Comparison of ENCODE assay signal across 10 mouse cellular contexts in the genomic region with DNA sequence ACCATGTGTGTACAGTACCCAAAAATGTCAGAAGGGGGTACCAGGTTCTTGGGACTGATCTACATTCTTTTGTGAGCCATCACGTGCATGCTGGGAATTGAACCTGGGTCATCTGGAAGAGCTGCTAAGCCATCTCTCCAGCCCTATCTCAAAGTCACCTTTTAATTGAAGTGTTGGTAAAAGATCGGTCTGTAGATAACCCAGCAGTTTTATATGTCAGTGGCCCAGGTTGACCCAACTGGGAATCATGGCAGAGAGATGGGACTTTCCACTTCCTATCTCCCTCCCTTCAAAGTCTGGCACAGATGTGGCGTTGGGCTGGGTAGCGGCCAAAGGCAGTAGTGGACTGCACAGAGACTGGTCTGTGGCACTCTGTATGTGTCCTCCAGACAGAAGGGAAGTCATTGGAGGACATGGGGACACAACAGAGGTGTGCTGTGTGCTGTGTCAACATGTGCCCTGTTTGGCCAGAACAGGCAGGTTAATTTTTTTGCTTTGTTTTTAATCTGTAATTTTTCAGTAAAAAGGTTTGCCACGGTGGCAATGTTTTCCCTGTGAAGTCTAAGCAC. TPM values are rescaled to one million over a fixed set of nuclear protein-coding genes. Genes with fewer than 3 reads are reported as not detected.
DNase-seq lines count a peak whose midpoint lies in the region; ATAC-seq and TF ChIP-seq lines count a peak whose summit lies in the region.
"Had no signal": no experiment of that assay in that cellular context is flagged by ENCODE, and none has a peak within 500 bp of the region (broad histone marks: within the 10 kb centered on the region; RNA-seq: fewer than 3 reads in every experiment).

No protein-coding gene starts in this region.

- H3K27ac ChIP-seq in forebrain, embryonic 10.5 days = peak overlapping the region; percentile 58; the same call in 1 of the 2 replicates
- no peak overlapping the region; the same call in 1 of the 2 replicates for H3K27ac ChIP-seq in forebrain, embryonic 14.5 days (ENCODE audit: low read depth, low read length)
- no peak overlapping the region for H3K27ac ChIP-seq in kidney, adult 2 months (ENCODE audit: insufficient read depth, low read depth, low read length)
- H3K27ac ChIP-seq in embryonic facial prominence, embryonic 10.5 days (replicated peaks) = 0 out of 2 replicates have a peak overlapping the region, but pooled peaks have one; percentile 44
- peak overlapping the region; percentile 12; the same call in 1 of the 2 replicates for H3K27ac ChIP-seq in hindbrain, embryonic 16.5 days (ENCODE audit: low read depth, low read length)

- H3K4me3 ChIP-seq in forebrain, embryonic 10.5 days = no peak overlapping the region
- no peak overlapping the region for H3K4me3 ChIP-seq in forebrain, embryonic 14.5 days (ENCODE audit: low read depth, low read length)
- H3K4me3 ChIP-seq in kidney, adult 2 months (ENCODE audit: insufficient read depth, low read depth, low read length) = no peak overlapping the region
- no peak overlapping the region for H3K4me3 ChIP-seq in embryonic facial prominence, embryonic 10.5 days
- H3K4me3 ChIP-seq in hindbrain, embryonic 16.5 days (ENCODE audit: low read length) = no peak overlapping the region
- H3K4me3 ChIP-seq: forebrain, embryonic 12.5 days had no signal

- 93% methylated on average over 5 of the region's 5 CpGs for WGBS in forebrain, embryonic 10.5 days
- 87% methylated on average over 5 of the region's 5 CpGs for WGBS in forebrain, embryonic 14.5 days
- 70% methylated on average over 5 of the region's 5 CpGs for WGBS in kidney, adult 2 months
- 89% methylated on average over 5 of the region's 5 CpGs for WGBS in embryonic facial prominence, embryonic 10.5 days
- 86% methylated on average over 5 of the region's 5 CpGs for WGBS in hindbrain, embryonic 16.5 days

- H3K9ac ChIP-seq in forebrain, embryonic 14.5 days (ENCODE audit: low read length) = no peak overlapping the region
- H3K9ac ChIP-seq in hindbrain, embryonic 16.5 days (ENCODE audit: low read depth, low read length) = no peak overlapping the region
- H3K9ac ChIP-seq: forebrain, embryonic 12.5 days had no signal

- TF ChIP-seq CTCF in kidney, adult 2 months (conservative IDR thresholded peaks at IDR 0.05; ENCODE audit: insufficient read depth, insufficient read length, low read depth, low read length) = no peak

- no peak for DNase-seq in forebrain, embryonic 10.5 days (ENCODE audit: extremely low spot score, low spot score)
- no peak for DNase-seq in forebrain, embryonic 14.5 days (ENCODE audit: low spot score)
- peak; percentile 47 for DNase-seq in kidney, adult 2 months
- no peak for DNase-seq in kidney, postnatal 25 days
- DNase-seq in embryonic facial prominence, embryonic 10.5 days (ENCODE audit: low spot score) = no peak
- DNase-seq in cerebellum, adult 9-10 months = no peak
- no peak for DNase-seq in thymus, postnatal 10 days (ENCODE audit: low spot score in 2 of 2)

- ATAC-seq in forebrain, embryonic 14.5 days = no peak
- ATAC-seq in hindbrain, embryonic 16.5 days = no peak
- ATAC-seq: lung, postnatal 0 days had no signal

- no peaks in the 10 kb centered on the region for H3K27me3 ChIP-seq in forebrain, embryonic 10.5 days (ENCODE audit: poor library complexity, severe bottlenecking)
- no peaks in the 10 kb centered on the region for H3K27me3 ChIP-seq in forebrain, embryonic 14.5 days (replicated peaks; ENCODE audit: control insufficient read depth, insufficient read depth, low read length)
- no peaks in the 10 kb centered on the region for H3K27me3 ChIP-seq in kidney, adult 2 months (replicated peaks; ENCODE audit: control insufficient read depth, insufficient read depth, low read length)
- H3K27me3 ChIP-seq in embryonic facial prominence, embryonic 10.5 days (replicated peaks; ENCODE audit: low read depth, poor library complexity, severe bottlenecking) = no peaks in the 10 kb centered on the region
- no peaks in the 10 kb centered on the region for H3K27me3 ChIP-seq in hindbrain, embryonic 16.5 days (replicated peaks; ENCODE audit: control insufficient read depth, insufficient read depth, low read length)
- H3K27me3 ChIP-seq: forebrain, embryonic 12.5 days had no signal

- no peaks in the 10 kb centered on the region; the same call in 1 of the 2 replicates for H3K36me3 ChIP-seq in forebrain, embryonic 10.5 days (replicated peaks)
- H3K36me3 ChIP-seq in forebrain, embryonic 14.5 days (ENCODE audit: control insufficient read depth, insufficient read depth, low read length) = no peaks in the 10 kb centered on the region
- no peaks in the 10 kb centered on the region for H3K36me3 ChIP-seq in kidney, adult 2 months (ENCODE audit: control insufficient read depth, insufficient read depth, low read length)
- no peaks in the 10 kb centered on the region; the same call in 1 of the 2 replicates for H3K36me3 ChIP-seq in embryonic facial prominence, embryonic 10.5 days (replicated peaks)
- H3K36me3 ChIP-seq in hindbrain, embryonic 16.5 days (ENCODE audit: control insufficient read depth, insufficient read depth, low read length) = no peaks in the 10 kb centered on the region
- H3K36me3 ChIP-seq: forebrain, embryonic 12.5 days had no signal

- TF ChIP-seq POLR2A in kidney, adult 2 months (IDR thresholded peaks at IDR 0.05; ENCODE audit: low read depth, low read length) = no peak

- H3K4me2 ChIP-seq in forebrain, embryonic 14.5 days (ENCODE audit: low read length) = no peak overlapping the region
- H3K4me2 ChIP-seq in hindbrain, embryonic 16.5 days (ENCODE audit: low read length) = no peak overlapping the region
- H3K4me2 ChIP-seq: forebrain, embryonic 12.5 days had no signal

- H3K9me3 ChIP-seq in forebrain, embryonic 10.5 days = no peaks in the 10 kb centered on the region
- H3K9me3 ChIP-seq in forebrain, embryonic 14.5 days (replicated peaks; ENCODE audit: control insufficient read depth, low read length) = no peaks in the 10 kb centered on the region
- no peaks in the 10 kb centered on the region for H3K9me3 ChIP-seq in embryonic facial prominence, embryonic 10.5 days
- H3K9me3 ChIP-seq in hindbrain, embryonic 16.5 days (ENCODE audit: control insufficient read depth, low read length) = no peaks in the 10 kb centered on the region
- H3K9me3 ChIP-seq: forebrain, embryonic 12.5 days had no signal

- H3K4me1 ChIP-seq in forebrain, embryonic 10.5 days = peaks cover 83% of the 10 kb centered on the region
- peaks cover 56% of the 10 kb centered on the region for H3K4me1 ChIP-seq in forebrain, embryonic 14.5 days (ENCODE audit: control insufficient read depth, insufficient read depth, low read length)
- H3K4me1 ChIP-seq in kidney, adult 2 months (ENCODE audit: control insufficient read depth, insufficient read depth, low read length) = peaks cover 25% of the 10 kb centered on the region
- H3K4me1 ChIP-seq in embryonic facial prominence, embryonic 10.5 days = peaks cover 79% of the 10 kb centered on the region
- H3K4me1 ChIP-seq in hindbrain, embryonic 16.5 days (ENCODE audit: control insufficient read depth, insufficient read depth, low read depth, low read length) = peaks cover 55% of the 10 kb centered on the region

RNA-seq across cellular contexts. Expression of a gene that starts 38.5 kb away (rescaled TPM):
- 7.6 and 8.6 TPM in 2 replicates for polyA plus RNA-seq in forebrain, embryonic 10.5 days (2016; fragmentation: Nextera tagmentation; extraction: Ambion mirVana)
- 22.3 and 23.5 TPM in 2 replicates for polyA plus RNA-seq in forebrain, embryonic 14.5 days (2014; fragmentation: Nextera tagmentation; extraction: Ambion mirVana)
- polyA plus RNA-seq in kidney, adult 2 months (2012; rRNA removed) = 29.4 and 33.3 TPM in 2 replicates
- polyA plus RNA-seq in embryonic facial prominence, embryonic 10.5 days (2016; fragmentation: Nextera tagmentation; extraction: Ambion mirVana) = 8.7 TPM in 2 replicates
- polyA plus RNA-seq in hindbrain, embryonic 16.5 days (2015; fragmentation: Nextera tagmentation; extraction: Ambion mirVana) = 16.3 and 21.4 TPM in 2 replicates

Comparison
In these comparisons a context has a peak if more than half of its experiments do, and no peak if none do; other contexts are left out.
1. H3K27ac ChIP-seq: peak in forebrain, embryonic 10.5 days (single experiment), embryonic facial prominence, embryonic 10.5 days (single experiment) and hindbrain, embryonic 16.5 days (single experiment); none in forebrain, embryonic 14.5 days (single experiment) and kidney, adult 2 months (single experiment).